Mouse (Mus musculus) hindbrain, embryonic 10.5 days (tissue): ENCODE results near the gene Mtch1. TPM values are rescaled to one million over a fixed set of nuclear protein-coding genes. Genes with fewer than 3 reads are reported as not detected.
A peak's percentile ranks its signal among the peaks of the same experiment; 100 is the strongest.
"Not testable (repeated sequence)": the region's sequence is repeated elsewhere in the genome, so short reads cannot be mapped to it uniquely, and the experiment has no call there.

ENCODE experiments used
- DNase-seq: peaks from one replicate; pipeline ENCODE4 v3.0.0-alpha.2; 2017; ENCODE audit warnings: low spot score
- H3K27ac ChIP-seq: fragments of 300-500 bp; sonication (generic); 2 replicates; pipeline ENCODE4 v1.5.1; 2016; ENCODE audit warnings: mild to moderate bottlenecking, moderate library complexity
- H3K27me3 ChIP-seq: fragments of 300-500 bp; sonication (generic); 2 replicates; pipeline ENCODE4 v1.6.1; 2016; ENCODE audit warnings: mild to moderate bottlenecking; ENCODE audit not compliant: poor library complexity, insufficient read depth, severe bottlenecking
- H3K36me3 ChIP-seq: fragments of 300-500 bp; sonication (generic); 2 replicates; pipeline ENCODE4 v1.6.1; 2016; ENCODE audit warnings: mild to moderate bottlenecking, moderate library complexity
- H3K4me1 ChIP-seq: fragments of 300-500 bp; sonication (generic); replicated peaks from 2 replicates; pipeline ENCODE4 v1.6.1; 2016; ENCODE audit warnings: mild to moderate bottlenecking
- H3K4me3 ChIP-seq: fragments of 300-500 bp; sonication (generic); 2 replicates; pipeline ENCODE4 v1.5.1; 2016; ENCODE audit warnings: mild to moderate bottlenecking, moderate library complexity
- H3K9me3 ChIP-seq: fragments of 300-500 bp; sonication (generic); 2 replicates; pipeline ENCODE4 v1.6.1; 2016; ENCODE audit warnings: mild to moderate bottlenecking, moderate library complexity
- WGBS: fragments of 180-500 bp; shearing (Covaris S2); methylation state at CpG from one replicate; pipeline ENCODE4 v1.1.7; 2016; 5-methylcytosine and 5-hydroxymethylcytosine counted together
- polyA plus RNA-seq: library from polyadenylated mRNA; unstranded; fragments of >200 nt; fragmentation: Nextera tagmentation; extraction: Ambion mirVana; gene quantifications from 2 replicates; pipeline ENCODE4 v1.2.1, GENCODE M21; 2016

Gene Mtch1
- polyA plus RNA-seq, 1 experiment from 2014 or later = 391 TPM

- H3K4me3 ChIP-seq = peak overlapping the region; percentile 39
- H3K4me1 ChIP-seq = peaks cover 51% of the 10 kb centered on the region
- WGBS = 10% methylated on average over 41 of the region's 41 CpGs
- peak overlapping the region; percentile 78 for H3K27ac ChIP-seq
- H3K36me3 ChIP-seq = no peaks in the 10 kb centered on the region
- H3K9me3 ChIP-seq = no peaks in the 10 kb centered on the region
- peak; percentile 30 for DNase-seq
- H3K27me3 ChIP-seq = peaks cover 79% of the 10 kb centered on the region
These were observed 25.8 kb downstream of the Mtch1 start for GRCm38 (mm10) chr17:29321765-29322602.

GRCm38 (mm10) chr17:29319881-29320639 is 27.7 kb downstream of the Mtch1 start:
- H3K9me3 ChIP-seq = no peaks in the 10 kb centered on the region
- H3K36me3 ChIP-seq = no peaks in the 10 kb centered on the region
- H3K27ac ChIP-seq = no peak overlapping the region
- no peak overlapping the region for H3K4me3 ChIP-seq
- peaks cover 55% of the 10 kb centered on the region for H3K4me1 ChIP-seq
- 71% methylated on average over 8 of the region's 8 CpGs for WGBS
- DNase-seq = no peak
- peaks cover 64% of the 10 kb centered on the region for H3K27me3 ChIP-seq

GRCm38 (mm10) chr17:29319476-29319875 is 28.3 kb downstream of the Mtch1 start:
- peaks cover 57% of the 10 kb centered on the region for H3K4me1 ChIP-seq
- WGBS = 90% methylated on average over 7 of the region's 7 CpGs
- H3K9me3 ChIP-seq = no peaks in the 10 kb centered on the region
- H3K4me3 ChIP-seq = no peak overlapping the region
- H3K36me3 ChIP-seq = no peaks in the 10 kb centered on the region
- peaks cover 60% of the 10 kb centered on the region for H3K27me3 ChIP-seq
- DNase-seq = no peak
- no peak overlapping the region for H3K27ac ChIP-seq

- Histone ChIP-seq H3K9me3 (no peaks in the 10 kb centered on the region), H3K27ac (peak overlapping the region; percentile 10), H3K4me1 (peaks cover 57% of the 10 kb centered on the region), H3K27me3 (peaks cover 53% of the 10 kb centered on the region), H3K36me3 (no peaks in the 10 kb centered on the region), H3K4me3 (no peak overlapping the region)
- no peak for DNase-seq
- 58% methylated on average over 6 of the region's 6 CpGs for WGBS
These were observed 28.9 kb downstream of the Mtch1 start for GRCm38 (mm10) chr17:29318731-29319250.

GRCm38 (mm10) chr17:29317380-29317779 is 30.4 kb downstream of the Mtch1 start, which contains the start of gene Pi16:
Gene Pi16 (plus strand): TSS chr17:29317680.
- peak within 1 kb of the TSS; percentile 50 for H3K27ac ChIP-seq
- WGBS = 82% methylated on average over 3 of the region's 3 CpGs
- not testable (repeated sequence) for H3K36me3 ChIP-seq, DNase-seq, H3K4me3 ChIP-seq, H3K9me3 ChIP-seq
- H3K4me1 ChIP-seq = peaks cover 51% of the 10 kb centered on the region
- peaks cover 39% of the 10 kb centered on the region for H3K27me3 ChIP-seq

- Histone ChIP-seq H3K4me1 (peaks cover 46% of the 10 kb centered on the region), H3K36me3 (no peaks in the 10 kb centered on the region), H3K27me3 (peaks cover 34% of the 10 kb centered on the region), H3K27ac (peak overlapping the region; percentile 50), H3K9me3 (peaks cover 3% of the 10 kb centered on the region; the same call in 1 of the 2 replicates), H3K4me3 (no peak overlapping the region)
- 74% methylated on average over 3 of the region's 3 CpGs for WGBS
- no peak for DNase-seq
These were observed 30.8 kb downstream of the Mtch1 start for GRCm38 (mm10) chr17:29316891-29317290.

- DNase-seq = no peak
- Histone ChIP-seq H3K9me3 (peaks cover 3% of the 10 kb centered on the region; the same call in 1 of the 2 replicates), H3K27ac (peak overlapping the region; percentile 51), H3K36me3 (no peaks in the 10 kb centered on the region), H3K27me3 (peaks cover 24% of the 10 kb centered on the region), H3K4me1 (peaks cover 39% of the 10 kb centered on the region), H3K4me3 (no peak overlapping the region)
- WGBS = 41% methylated on average over 9 of the region's 9 CpGs
These were observed 31.9 kb downstream of the Mtch1 start for GRCm38 (mm10) chr17:29315672-29316465.

GRCm38 (mm10) chr17:29313300-29313699 is 34.4 kb downstream of the Mtch1 start:
- Histone ChIP-seq H3K27me3 (no peaks in the 10 kb centered on the region), H3K27ac (no peak overlapping the region), H3K4me1 (peaks cover 30% of the 10 kb centered on the region), H3K9me3 (peaks cover 3% of the 10 kb centered on the region; the same call in 1 of the 2 replicates), H3K4me3 (no peak overlapping the region), H3K36me3 (no peaks in the 10 kb centered on the region)
- no peak for DNase-seq

GRCm38 (mm10) chr17:29312082-29312481 is 35.7 kb downstream of the Mtch1 start:
- DNase-seq = no peak
- Histone ChIP-seq H3K9me3 (peaks cover 3% of the 10 kb centered on the region; the same call in 1 of the 2 replicates), H3K27me3 (no peaks in the 10 kb centered on the region), H3K4me1 (peaks cover 30% of the 10 kb centered on the region), H3K36me3 (no peaks in the 10 kb centered on the region), H3K4me3 (no peak overlapping the region), H3K27ac (no peak overlapping the region)
- WGBS = 96% methylated on average over 2 of the region's 2 CpGs

- no peak for DNase-seq
- no peak overlapping the region for H3K4me3 ChIP-seq
- peaks cover 26% of the 10 kb centered on the region for H3K4me1 ChIP-seq
- 90% methylated on average over 8 of the region's 8 CpGs for WGBS
- H3K27me3 ChIP-seq = no peaks in the 10 kb centered on the region
- H3K9me3 ChIP-seq = peaks cover 3% of the 10 kb centered on the region; the same call in 1 of the 2 replicates
- no peaks in the 10 kb centered on the region for H3K36me3 ChIP-seq
- no peak overlapping the region for H3K27ac ChIP-seq
These were observed 36.1 kb downstream of the Mtch1 start for GRCm38 (mm10) chr17:29311602-29312001.

- 84% methylated on average over 21 of the region's 21 CpGs for WGBS
- no peak for DNase-seq
- no peak overlapping the region for H3K4me3 ChIP-seq
These were observed 37.6 kb downstream of the Mtch1 start for GRCm38 (mm10) chr17:29310056-29310623.

GRCm38 (mm10) chr17:29305871-29306270 is 41.9 kb downstream of the Mtch1 start:
- no peak overlapping the region for H3K4me3 ChIP-seq
- H3K27me3 ChIP-seq = no peaks in the 10 kb centered on the region
- H3K36me3 ChIP-seq = peaks cover 16% of the 10 kb centered on the region
- 51% methylated on average over 7 of the region's 7 CpGs for WGBS
- peak overlapping the region; percentile 54; the same call in 1 of the 2 replicates for H3K27ac ChIP-seq
- no peaks in the 10 kb centered on the region for H3K9me3 ChIP-seq
- peaks cover 48% of the 10 kb centered on the region for H3K4me1 ChIP-seq
- no peak for DNase-seq

More at GRCm38 (mm10) chr17:29310056-29310623, 37.6 kb downstream of the Mtch1 start:
- no peaks in the 10 kb centered on the region for H3K27me3 ChIP-seq
- H3K36me3 ChIP-seq = no peaks in the 10 kb centered on the region
- peaks cover 24% of the 10 kb centered on the region for H3K4me1 ChIP-seq
- peak overlapping the region; percentile 29; the same call in 1 of the 2 replicates for H3K27ac ChIP-seq
- peaks cover 3% of the 10 kb centered on the region; the same call in 1 of the 2 replicates for H3K9me3 ChIP-seq
